16 mouse cellular contexts compared by ENCODE assay signal in genomic region chr5:126806656-126807055, GRCm38 (mm10).
"Had no signal": no experiment of that assay in that cellular context is flagged by ENCODE, and none has a peak within 500 bp of the region (broad histone marks: within the 10 kb centered on the region; RNA-seq: fewer than 3 reads in every experiment).

No protein-coding gene starts in this region.

- H3K4me2 ChIP-seq: neural tube, embryonic 12.5 days; neural tube, embryonic 13.5 days; neural tube, embryonic 15.5 days; stomach, embryonic 15.5 days had no signal

- H3K9me3 ChIP-seq: neural tube, embryonic 15.5 days; stomach, embryonic 15.5 days had no signal

- DNase-seq: retina, postnatal 1 day; right cerebral cortex, adult 18-20 months; right cerebral cortex, postnatal 14 days; right cerebral cortex, postnatal 25 days; spleen, adult 18-20 months; thymus, adult 18-20 months; thymus, adult 2 months; thymus, postnatal 14 days; thymus, postnatal 25 days; thymus, postnatal 36 days; thymus, postnatal 4 days had no signal

- H3K4me3 ChIP-seq: neural tube, embryonic 12.5 days; neural tube, embryonic 13.5 days; neural tube, embryonic 15.5 days; stomach, embryonic 15.5 days had no signal

- H3K4me1 ChIP-seq: neural tube, embryonic 12.5 days; neural tube, embryonic 13.5 days; neural tube, embryonic 15.5 days; stomach, embryonic 15.5 days had no signal

- H3K27ac ChIP-seq: neural tube, embryonic 12.5 days; neural tube, embryonic 13.5 days; neural tube, embryonic 15.5 days; stomach, embryonic 15.5 days; stomach, postnatal 0 days had no signal

- H3K36me3 ChIP-seq: neural tube, embryonic 12.5 days; neural tube, embryonic 13.5 days; neural tube, embryonic 15.5 days; stomach, embryonic 15.5 days had no signal

- H3K9ac ChIP-seq: neural tube, embryonic 12.5 days; neural tube, embryonic 13.5 days; neural tube, embryonic 15.5 days; stomach, embryonic 15.5 days had no signal

- H3K27me3 ChIP-seq: neural tube, embryonic 12.5 days; neural tube, embryonic 13.5 days; neural tube, embryonic 15.5 days; stomach, embryonic 15.5 days had no signal
